Mouse (Mus musculus) gastrocnemius, postnatal 36 days (tissue): ENCODE measurements around the gene Zic4. TPM values are rescaled to one million over a fixed set of nuclear protein-coding genes. Genes with fewer than 3 reads are reported as not detected.

Experiments
- DNase-seq, 2 experiments: peaks; one replicate each; pipeline ENCODE4 v3.0.0; 2022
- intact Hi-C: fragments of 180-260 bp; cut with DNase I; formaldehyde crosslinking; loops from one replicate; pipeline ENCODE4 v1.15.1; 2025
- long read RNA-seq, 2 experiments: library from polyadenylated mRNA; stranded (forward); transcript quantifications; one replicate each; pipeline ENCODE4 v2.0.0; 2021
- total RNA-seq, 2 experiments: library from RNA; stranded (reverse); gene quantifications; 2 replicates each; pipeline ENCODE4 v1.2.3; 2021

The Zic4 gene
- under 1 TPM in 1 of 2 experiments, not detected in 1; 0.43 TPM for total RNA-seq
- long read RNA-seq, experiment 1, result 0 reads
- long read RNA-seq, experiment 2, partial matches to known transcripts, result 0 of 1 reads
- long read RNA-seq, experiment 2, other reads (novel, unspliced or antisense), result 1 of 1 reads

DNA sequence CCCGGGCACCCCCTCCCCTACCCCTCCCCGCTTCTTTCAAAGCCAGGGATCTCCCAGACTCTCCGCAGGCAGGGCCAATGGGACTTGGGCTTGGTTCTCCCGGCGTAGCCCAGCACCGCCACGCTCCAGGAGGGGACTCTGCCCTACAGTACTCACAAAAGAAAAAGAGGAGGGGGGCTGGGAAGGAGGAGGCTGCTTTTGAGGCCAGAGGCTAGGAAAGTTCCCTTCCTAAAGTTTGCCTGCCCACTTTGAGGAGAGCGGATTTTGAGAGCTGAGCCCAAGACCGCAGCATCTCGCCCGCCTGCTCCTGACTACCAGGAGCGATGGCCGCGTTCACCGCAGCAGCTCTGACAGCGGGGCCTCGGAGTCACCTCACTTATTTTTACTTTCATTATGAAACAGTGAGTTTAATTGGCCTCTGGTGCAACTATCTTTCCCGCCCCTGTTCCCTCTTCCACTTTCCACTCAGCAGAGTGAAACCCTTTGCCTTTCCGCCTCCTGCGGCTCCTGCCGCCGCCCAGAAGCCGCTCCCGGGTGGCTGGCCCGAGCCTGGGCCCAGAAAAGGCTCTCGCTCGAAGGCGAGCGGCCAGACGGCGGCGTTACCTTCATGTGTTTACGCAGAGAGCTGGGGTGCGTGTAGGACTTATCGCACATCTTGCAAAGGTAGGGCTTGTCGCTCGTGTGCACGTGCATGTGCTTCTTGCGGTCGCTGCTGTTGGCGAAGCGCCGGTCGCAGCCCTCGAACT is at the start of gene Zic4:
Zic4 (plus strand) TSS at position 558 of the 746 bp plus-strand sequence.
- DNase-seq, result no peak
- intact Hi-C loops, result no loop called here

DNA sequence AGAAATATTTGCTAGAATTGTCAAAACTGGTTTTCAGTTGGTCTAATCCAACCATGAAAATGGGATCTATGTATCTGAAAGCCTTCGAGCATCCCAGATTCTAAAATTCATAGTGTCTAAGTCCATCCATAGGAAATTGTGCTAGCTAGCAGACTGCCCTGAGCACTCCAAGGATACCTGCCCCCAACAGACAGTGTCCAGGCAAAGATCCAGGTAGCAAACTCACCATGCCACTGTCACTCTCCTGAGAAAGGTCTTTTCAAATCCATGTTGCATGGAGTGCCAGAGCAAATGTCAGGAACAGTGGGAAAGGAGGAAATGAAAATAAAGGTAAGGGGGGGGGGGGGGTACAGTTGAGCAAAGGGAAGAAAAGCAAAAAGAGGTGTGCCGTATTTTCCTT is 14.6 kb upstream of the Zic4 start:
- intact Hi-C loops, result no loop called here
- no peak for DNase-seq

DNA sequence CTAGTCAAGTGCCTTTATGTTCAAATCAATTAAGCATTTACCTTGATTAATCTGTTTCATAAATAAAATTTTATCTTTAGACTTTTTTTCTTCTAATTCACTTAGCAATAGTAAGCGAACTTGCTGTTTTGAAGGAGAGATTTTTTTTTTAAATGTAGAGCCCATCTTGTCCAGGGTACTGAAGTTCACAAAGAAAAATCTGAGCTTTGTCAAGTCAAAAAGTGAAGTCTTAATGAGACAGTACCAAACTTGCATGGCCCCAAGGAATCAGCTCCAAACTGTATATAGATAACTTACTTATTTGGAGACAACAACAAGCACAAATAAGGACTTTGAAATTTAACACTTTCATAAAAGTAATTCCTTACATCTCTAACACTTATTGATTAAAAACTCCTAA is 13.5 kb upstream of the Zic4 start:
- intact Hi-C loops, result no loop called here
- no peak for DNase-seq

DNA sequence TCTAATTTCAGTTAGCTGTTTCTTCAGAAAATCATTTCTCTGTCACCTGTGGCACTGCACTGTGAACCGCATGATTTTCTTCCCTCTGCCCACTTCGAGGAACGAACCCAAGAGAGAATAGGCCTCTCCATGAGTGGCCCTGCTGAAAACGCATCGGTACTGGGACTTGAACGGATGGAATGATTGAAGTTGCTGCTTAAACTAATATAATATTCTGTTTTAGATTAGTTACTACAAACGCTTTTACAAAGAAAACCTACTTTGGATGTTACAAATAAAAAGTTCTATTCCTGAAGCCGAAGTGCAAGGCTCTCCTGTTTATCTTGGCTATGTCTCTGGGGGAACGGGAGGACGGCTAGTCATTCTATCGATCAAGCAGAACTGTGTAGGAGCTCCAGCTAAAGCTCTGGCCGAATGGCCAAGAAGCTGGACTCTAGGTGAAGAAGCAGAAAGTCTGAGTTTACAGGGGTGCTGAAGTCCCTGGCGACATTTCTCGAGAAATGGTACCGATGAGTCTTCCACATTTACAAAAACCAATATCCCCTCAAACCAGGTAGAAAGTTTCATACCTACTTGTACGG is 11.9 kb upstream of the Zic4 start:
- intact Hi-C loops, result no loop called here
- no peak for DNase-seq

DNA sequence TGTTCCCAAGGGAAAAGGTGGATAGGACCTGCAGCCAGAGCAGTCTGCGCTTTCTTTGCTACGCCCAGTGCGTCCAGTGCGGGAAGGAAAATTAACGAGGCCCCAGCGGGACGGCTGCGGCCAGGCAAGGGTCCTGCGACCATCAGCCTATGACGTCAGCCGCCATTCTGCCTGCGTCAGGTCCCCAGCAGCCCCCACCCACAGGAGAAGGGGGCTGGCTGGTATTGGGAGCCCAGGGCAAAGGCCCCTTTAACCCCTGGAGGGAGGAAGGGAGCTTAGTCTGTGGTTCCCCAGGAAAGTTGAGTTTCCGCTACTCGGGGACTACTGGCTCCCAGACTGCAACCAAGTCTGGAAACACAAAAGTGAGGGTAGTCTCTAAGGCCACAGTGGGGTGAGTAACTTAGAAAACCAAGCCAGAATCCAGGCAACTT is 11.3 kb upstream of the Zic4 start:
- intact Hi-C loops, result no loop called here
- DNase-seq, result no peak

DNA sequence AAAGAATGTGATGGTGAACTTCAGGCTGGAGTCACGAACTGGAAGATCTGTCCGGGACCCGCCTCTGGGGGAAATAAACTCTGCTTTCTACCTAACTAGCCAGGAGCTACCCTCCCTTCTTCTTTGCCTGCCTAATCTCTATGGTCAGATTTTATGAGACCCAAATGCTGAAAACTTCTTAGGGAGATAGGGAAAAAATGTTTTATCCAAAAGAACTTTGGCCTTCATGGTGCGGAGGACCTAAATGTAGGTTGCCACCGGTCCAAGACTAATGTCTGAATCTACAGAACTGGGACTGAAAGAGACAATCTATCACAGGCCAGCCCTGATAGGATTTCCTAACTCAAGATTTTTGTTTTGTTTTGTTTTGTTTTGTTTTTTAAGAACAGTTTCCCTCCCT is 10.9 kb upstream of the Zic4 start:
- intact Hi-C loops, result no loop called here
- no peak for DNase-seq

DNA sequence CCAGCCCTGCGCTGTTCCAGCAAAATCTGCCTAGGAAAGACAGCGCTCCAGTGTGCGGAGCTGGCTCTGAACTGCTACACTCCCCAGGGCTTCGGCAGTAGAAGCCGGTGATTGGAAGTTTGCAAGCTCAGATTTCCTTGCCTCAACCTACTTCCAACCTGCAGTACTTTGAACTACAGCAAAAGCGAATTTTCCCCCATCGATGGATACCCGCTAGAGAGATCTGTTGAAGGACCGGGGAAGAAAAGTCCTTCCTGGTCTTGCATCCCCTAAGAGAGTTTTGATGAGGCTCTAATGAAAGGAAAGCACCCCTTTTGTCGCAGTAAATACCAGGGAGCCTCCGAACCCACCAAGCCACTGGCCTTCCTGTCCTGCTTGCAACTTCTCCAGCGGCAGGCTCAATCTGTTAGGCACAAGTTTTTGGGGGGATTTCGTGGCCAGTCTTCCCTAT is 10.2 kb upstream of the Zic4 start:
- no peak for DNase-seq
- intact Hi-C loops, result no loop called here

DNA sequence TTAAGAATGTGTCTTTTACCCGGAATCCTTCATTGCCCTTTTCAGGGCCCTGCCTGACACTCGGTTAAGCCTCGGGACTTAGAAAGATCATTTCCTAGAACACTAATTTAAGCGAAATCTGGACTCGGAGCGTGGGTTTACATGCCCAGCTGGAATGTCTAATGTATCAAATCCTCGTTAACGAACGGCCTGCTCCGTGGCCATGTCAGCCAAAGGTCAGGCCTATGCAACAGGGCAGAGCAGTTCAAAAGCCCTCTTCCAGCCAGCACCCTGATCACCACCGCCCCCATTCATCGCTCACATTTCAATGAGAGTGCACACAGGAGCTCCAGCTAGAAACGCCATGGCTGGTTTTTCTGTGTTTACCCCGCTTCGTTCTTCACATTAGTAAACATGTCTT is 9.4 kb upstream of the Zic4 start:
- DNase-seq, result no peak
- intact Hi-C loops, result no loop called here

DNA sequence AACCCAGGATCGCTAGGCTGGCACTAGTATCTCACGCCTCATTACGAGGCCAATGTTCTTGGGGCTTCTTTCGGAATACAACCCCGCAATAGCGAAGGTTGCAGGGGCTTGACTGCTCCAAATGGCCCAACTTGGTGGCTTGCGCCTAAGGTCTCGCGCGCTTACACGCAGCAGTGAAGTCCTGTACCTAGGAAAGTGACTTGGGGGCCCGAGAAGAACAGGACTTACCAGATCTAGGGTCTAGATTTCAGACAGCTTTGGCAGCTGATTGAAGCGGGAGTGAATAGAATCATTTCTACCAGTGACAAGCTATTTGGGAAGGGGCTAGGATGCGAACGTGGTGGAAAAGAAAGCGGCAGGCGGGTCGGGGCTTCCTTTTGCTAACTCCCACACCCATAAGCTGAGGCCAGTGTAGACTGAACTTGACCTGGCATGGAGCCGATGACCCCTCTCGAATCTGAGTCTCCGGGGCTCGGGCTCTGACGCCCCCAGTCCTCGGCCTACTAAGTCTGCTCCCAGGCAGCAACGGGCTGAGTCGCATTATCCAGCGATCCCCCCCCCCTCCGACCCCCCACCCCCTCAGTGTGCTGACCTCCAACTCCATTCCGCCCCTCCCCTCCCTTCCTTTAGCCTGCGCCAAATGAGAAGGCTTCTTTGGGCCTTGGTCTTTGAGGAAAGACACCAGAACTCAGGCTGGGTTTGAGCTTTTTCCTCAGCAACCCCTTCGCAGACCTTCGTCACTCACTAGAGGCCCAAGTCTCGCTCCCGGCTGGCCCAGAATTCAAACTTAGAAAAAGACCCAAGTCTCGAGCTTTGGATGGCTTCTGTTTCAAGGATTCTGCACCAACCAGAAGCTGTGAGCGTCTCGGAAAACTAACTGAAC is 8.4 kb upstream of the Zic4 start:
- no peak for DNase-seq
- intact Hi-C loops, result no loop called here

DNA sequence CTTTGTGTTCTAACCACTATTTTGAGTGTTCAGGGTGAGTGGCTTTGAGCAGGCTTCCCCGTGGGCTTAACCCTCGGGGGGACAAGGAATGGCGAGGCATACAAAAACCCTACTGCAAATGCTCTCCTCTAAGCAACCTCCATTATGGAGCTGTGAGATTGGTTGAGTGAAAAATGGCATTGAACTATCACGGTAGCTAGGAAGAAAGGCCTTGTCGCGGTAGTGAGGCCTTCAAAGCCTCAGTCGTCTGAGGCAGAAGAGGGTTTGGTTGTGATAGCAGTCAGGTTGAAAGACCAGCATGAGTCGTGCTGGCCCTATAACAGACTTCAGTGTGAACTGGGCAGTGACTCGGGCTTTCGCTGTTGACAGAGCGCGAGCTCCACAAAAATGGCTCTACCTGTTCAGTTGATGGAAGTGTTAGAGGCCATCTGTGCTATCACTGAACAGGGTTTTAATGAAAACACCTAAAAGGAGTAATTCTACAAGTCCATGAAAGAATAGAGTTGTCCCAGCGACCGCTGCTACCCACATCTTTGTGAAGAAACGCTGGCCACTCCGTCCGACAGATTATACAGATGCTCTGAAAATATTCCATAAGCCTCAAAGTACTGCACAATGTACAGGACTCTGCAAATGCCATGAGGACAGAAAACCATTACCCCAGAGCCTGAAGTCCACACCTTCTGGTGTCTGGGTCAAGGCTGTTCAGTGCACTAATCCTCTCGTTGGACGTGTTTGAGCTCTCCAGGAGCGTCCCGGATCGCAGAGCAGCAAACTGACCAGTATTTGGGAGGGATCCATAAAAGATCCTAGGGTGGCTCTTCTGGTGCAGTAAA is 7.6 kb upstream of the Zic4 start:
- no peak for DNase-seq
- intact Hi-C loops, result no loop called here

DNA sequence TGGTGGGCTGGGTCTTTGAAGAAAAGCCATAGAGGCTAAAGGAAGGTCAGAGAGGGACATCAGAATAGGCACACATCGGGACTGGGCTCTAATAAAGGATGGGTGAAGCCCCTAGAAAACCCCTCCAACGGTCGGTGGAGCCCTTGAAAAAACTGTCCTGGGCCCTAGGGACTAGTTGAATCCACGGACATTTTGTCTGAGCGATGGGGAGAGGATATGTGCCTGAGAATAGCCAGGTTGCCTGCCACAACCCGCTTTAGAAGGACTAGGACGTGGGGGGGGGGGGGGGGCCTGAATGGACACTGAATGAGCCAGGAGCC is 7.0 kb upstream of the Zic4 start:
- no peak for DNase-seq

DNA sequence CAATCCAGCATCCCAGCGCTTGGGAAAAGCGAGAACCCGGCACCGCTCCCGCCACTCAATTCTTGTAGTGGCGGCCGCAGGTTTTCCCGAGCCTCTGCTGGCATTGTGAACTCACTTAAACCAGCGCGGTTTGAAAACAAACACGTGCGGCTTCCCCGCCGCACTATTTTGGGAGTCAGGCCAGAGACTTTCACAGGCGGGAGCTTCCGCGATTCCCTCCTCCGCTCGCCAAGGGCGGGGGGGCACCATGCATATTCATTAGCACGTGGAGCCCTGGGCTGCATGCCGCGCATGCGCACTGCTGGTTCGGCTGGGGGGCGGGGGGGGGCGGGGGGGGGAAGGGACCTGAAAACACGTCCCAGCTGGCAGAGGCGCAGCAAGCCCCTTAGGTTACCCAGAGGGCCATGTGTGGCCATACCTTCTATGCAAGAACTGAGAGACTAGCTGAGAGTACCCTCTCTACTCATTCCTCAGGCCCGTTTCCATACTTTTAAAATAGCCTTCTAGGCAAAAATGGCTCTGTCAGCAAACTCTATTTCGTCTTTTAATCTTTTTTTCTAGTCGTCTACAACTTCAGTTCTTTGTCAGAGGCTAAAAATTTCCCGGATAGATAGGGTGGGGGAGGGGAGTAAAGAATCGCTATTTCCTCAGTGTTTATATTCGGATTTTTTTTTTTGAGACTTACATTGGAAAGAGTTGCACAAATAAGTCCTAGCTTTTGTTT is 6.4 kb upstream of the Zic4 start:
- no peak for DNase-seq

More for the DNA sequence above, 7.0 kb upstream of the Zic4 start:
- intact Hi-C loops, result no loop called here

DNA sequence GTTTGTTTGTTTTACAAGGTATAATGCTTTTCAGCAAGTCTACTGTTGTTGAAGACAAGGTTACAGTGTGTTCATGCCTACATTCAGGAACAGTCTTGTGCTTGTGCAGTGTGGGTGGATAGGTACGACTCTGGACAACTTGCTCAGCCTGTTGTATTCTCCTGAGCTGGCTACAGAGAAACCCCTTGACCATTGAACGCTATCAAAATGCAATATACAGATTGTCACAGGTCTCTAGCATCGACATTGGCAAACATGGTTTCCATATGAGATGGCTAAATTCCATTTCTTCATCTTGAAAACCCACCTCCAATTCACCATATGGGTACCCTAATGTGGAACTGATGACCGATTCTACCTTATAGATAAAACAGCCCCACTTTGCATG is 5.9 kb upstream of the Zic4 start:
- no peak for DNase-seq
- intact Hi-C loops, result no loop called here

More for the DNA sequence above, 6.4 kb upstream of the Zic4 start:
- intact Hi-C loops, result no loop called here

DNA sequence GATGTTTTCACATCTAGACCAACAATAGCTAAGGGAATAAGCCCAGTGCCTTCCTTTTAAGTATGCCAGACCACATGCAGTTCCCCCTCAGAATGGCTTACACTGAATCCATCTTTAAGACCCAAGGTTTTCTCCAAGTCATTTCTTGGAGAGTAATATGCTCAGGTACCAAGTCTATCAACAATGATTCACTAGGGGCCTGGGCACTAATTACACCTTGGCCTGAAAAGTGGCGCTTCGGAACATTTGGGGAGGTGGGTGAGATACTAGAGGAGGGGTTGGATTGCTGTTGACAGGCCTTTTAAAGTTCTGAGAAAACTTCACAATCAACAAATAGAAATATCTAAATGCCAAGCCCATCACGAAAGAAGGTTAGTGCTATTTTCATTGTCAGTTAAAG is 4.9 kb upstream of the Zic4 start:
- no peak for DNase-seq
- intact Hi-C loops, result no loop called here

DNA sequence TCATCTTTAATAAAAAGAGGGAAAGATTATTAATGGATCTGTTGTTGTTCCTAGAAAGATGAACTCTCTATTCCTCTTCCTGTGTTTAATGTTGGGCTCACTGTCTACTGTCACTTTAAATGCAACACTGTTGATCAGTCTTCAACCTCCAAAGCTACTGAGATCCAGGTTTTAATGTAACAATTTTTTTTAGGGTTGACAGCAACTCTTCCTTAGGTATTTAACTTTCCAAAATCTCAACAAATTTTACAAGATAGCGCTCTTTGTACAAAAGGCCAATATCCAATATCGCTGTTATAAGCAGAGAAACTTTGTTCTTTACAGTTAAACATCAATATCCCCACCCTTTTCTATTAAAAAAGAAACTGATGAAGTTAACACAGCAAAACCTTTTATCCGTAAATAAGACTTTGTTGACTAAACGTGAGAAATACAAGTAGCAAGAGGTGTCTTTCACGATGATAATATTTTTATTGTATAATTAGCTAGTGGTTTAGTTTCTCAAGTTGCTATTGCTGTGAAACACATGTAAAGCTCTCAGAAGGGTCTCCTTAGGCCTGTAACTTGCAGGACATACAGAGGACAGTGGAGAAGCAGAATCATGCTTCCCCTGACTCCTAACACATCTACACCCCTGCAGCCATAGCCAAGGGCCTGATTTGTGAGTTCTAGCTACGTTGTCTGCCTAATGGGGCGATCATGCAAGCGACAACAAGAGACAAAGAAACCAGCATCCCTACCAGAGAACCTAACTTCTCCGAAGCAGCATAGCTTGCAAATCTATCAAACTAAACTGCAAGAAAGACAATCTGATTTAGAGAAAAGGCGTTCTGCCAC is 3.1 kb upstream of the Zic4 start:
- DNase-seq, result no peak
- intact Hi-C loops, result no loop called here

DNA sequence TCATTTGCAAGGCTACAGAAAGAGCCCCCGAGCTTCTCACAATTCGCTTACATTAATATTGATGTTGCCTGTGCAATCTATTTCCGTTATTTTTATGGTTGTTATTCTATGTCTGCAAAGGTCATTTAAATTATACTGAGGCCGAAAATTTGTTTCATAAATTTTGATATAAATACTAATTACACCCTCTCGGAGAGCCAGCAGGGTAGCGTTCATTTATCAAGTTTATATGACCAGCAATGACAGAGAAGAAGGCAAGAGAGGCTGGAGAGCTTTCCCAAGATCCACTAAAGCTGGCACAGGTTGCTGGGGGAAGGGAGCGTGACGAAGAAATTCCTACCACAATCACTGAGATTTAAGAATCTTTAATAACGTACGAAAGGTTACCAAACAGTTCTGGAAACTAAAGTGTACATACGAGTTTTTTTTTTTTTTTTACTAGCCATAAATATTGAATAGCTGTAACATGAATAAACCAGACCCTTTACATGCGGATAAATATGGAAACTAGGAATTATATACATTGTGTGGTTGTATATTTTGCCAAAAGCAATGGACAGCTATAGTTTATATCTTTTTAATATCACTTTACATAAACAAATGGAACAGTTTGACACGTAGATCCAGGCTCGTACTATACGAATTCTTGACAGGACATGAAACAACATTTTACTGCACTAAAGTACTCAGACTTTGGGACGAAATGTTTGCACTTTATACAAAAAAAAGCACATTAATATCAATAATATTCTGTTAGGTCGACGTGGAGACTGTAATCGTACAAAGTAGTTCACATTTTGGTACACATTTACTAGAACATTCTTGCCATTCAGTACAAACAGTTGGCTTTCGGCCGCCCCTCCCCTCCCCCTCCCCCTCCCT is 1.8 kb upstream of the Zic4 start:
- no peak for DNase-seq
- intact Hi-C loops, result no loop called here

DNA sequence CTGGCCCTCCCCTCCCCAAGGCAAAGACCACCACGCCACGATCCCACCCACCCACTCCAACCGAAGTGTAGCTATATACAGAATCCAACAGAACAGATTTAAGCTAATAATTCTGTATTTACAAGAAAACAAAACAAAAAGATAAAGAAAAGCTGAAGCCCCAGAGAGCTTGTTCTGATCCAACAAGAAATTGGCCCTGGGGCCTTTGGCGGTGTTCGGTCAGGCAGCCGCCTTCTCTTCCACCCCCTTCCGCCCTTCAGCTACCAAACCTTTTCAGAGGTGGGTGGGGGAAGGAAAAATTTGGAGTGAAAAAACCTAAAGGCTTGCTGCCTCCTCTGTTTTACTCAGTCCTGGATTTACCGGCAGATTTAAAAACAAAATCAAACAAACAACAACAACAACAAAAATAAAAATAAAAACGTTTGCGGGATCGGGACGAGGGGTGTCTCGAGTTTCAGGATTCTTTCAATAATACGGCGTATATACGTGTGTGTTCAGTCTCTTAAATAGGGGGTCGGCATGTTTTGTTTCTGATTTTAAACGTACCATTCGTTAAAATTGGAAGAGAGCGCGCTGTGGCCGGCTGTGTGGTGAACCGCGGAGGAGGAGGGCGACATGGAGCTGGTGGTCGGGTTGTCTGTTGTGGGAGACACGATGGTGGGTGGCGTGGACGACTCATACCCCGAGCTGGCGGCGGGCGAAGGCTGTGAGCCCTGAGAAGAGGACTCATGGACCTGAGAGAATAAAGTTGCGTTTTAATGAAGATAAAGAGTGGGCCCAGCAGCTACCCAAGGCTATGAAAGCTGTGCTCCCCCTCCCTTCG is 969 bp upstream of the Zic4 start:
- DNase-seq, result no peak

More for the DNA sequence above, 969 bp upstream of the Zic4 start:
- intact Hi-C loops, result no loop called here
